Mouse (Mus musculus): Measurements from ENCODE around the gene Irx6.

GRCm38 (mm10) chr8:92718057-92718456 lies 44.0 kb downstream of the Irx6 start:
- TF ChIP-seq POLR2AphosphoS5 (IDR thresholded peaks at IDR 0.05; ENCODE audit: insufficient replicate concordance, low read depth, low read length) (no peak), CTCF (IDR thresholded peaks at IDR 0.05; ENCODE audit: low read depth, low read length) (no peak), GATA1 (IDR thresholded peaks at IDR 0.05; ENCODE audit: borderline replicate concordance, low read length) (no peak), GATA2 (IDR thresholded peaks at IDR 0.05; ENCODE audit: borderline replicate concordance, low read depth, low read length) (no peak), TAL1 (conservative IDR thresholded peaks at IDR 0.05; ENCODE audit: low read depth, low read length) (no peak)

Data from G1E (cell line).